Mouse (Mus musculus) midbrain, embryonic 15.5 days (tissue): Measurements from ENCODE around the gene Shisa6. TPM values are rescaled to one million over a fixed set of nuclear protein-coding genes. Genes with fewer than 3 reads are reported as not detected.
"Not testable (repeated sequence)": the region's sequence is repeated elsewhere in the genome, so short reads cannot be mapped to it uniquely, and the experiment has no call there.

Experiments used
- ATAC-seq: fragments of 200-750 bp; cut with Nextera tagmentation; replicated peaks from 2 replicates; pipeline ENCODE4 v1.8.0; 2017; ENCODE audit warnings: moderate TSS enrichment
- H3K27ac ChIP-seq: fragments of 300-500 bp; sonication (generic); 2 replicates; pipeline ENCODE4 v1.5.1; 2015; ENCODE audit warnings: mild to moderate bottlenecking, inconsistent platforms
- H3K27me3 ChIP-seq: fragments of 300-500 bp; sonication (generic); replicated peaks from 2 replicates; pipeline ENCODE4 v1.6.1; 2015; ENCODE audit warnings: inconsistent platforms
- H3K36me3 ChIP-seq: fragments of 300-500 bp; sonication (generic); replicated peaks from 2 replicates; pipeline ENCODE4 v1.6.1; 2015; ENCODE audit warnings: inconsistent platforms
- H3K4me1 ChIP-seq: fragments of 300-500 bp; sonication (generic); 2 replicates; pipeline ENCODE4 v1.6.1; 2015; ENCODE audit warnings: inconsistent platforms
- H3K4me2 ChIP-seq: fragments of 300-500 bp; sonication (generic); 2 replicates; pipeline ENCODE4 v1.6.1; 2015; ENCODE audit warnings: inconsistent platforms, mild to moderate bottlenecking, moderate library complexity
- H3K4me3 ChIP-seq: fragments of 300-500 bp; sonication (generic); 2 replicates; pipeline ENCODE4 v1.5.1; 2015; ENCODE audit warnings: mild to moderate bottlenecking, inconsistent platforms
- H3K9ac ChIP-seq: fragments of 300-500 bp; sonication (generic); 2 replicates; pipeline ENCODE4 v1.6.1; 2015; ENCODE audit warnings: mild to moderate bottlenecking, inconsistent platforms
- H3K9me3 ChIP-seq: fragments of 300-500 bp; sonication (generic); 2 replicates; pipeline ENCODE4 v1.6.1; 2016; ENCODE audit warnings: inconsistent platforms
- WGBS: fragments of 180-500 bp; shearing (Covaris S2); methylation state at CpG from one replicate; pipeline ENCODE4 v1.1.7; 2015; ENCODE audit warnings: mixed read lengths; 5-methylcytosine and 5-hydroxymethylcytosine counted together
- polyA plus RNA-seq: library from polyadenylated mRNA; unstranded; fragments of >200 nt; fragmentation: Nextera tagmentation; extraction: Ambion mirVana; gene quantifications from 2 replicates; pipeline ENCODE4 v1.2.1, GENCODE M21; 2015

Shisa6 gene
- polyA plus RNA-seq, 1 experiment from 2014 or later, result 2.9 TPM

DNA sequence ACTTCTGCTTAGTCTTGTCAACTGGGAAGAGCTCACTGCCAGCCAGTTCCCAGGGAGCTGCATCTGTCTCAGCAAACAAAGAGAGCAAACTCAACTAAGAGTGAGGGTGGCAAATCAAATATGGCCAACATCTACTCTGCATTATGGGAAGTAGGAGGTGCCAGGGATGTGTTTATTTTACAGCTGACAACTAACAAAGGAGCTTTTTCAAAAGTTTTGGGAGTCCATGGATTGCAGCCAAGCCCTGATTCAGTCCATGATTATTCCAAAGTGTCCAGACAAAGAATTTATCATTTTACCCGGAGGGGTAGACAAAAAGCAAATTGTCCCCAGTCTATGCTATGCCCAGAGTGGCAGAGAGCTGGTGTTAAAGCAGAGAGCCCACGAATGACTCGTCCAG, 107.5 kb downstream of the Shisa6 start:
- Histone ChIP-seq H3K4me1 (no peaks in the 10 kb centered on the region), H3K4me2 (no peak overlapping the region), H3K27me3 (no peaks in the 10 kb centered on the region), H3K9me3 (no peaks in the 10 kb centered on the region), H3K36me3 (no peaks in the 10 kb centered on the region), H3K9ac (no peak overlapping the region), H3K4me3 (no peak overlapping the region), H3K27ac (no peak overlapping the region)
- WGBS, result 49% methylated on average over 3 of the region's 3 CpGs
- ATAC-seq, result no peak

GRCm38 (mm10) chr11:66408721-66409120, 117.0 kb downstream of the Shisa6 start:
- not testable (repeated sequence) for H3K27ac ChIP-seq, H3K9me3 ChIP-seq, H3K4me1 ChIP-seq, H3K27me3 ChIP-seq, H3K4me2 ChIP-seq, H3K4me3 ChIP-seq, H3K9ac ChIP-seq, ATAC-seq, H3K36me3 ChIP-seq
- 84% methylated on average over 6 of the region's 6 CpGs for WGBS

DNA sequence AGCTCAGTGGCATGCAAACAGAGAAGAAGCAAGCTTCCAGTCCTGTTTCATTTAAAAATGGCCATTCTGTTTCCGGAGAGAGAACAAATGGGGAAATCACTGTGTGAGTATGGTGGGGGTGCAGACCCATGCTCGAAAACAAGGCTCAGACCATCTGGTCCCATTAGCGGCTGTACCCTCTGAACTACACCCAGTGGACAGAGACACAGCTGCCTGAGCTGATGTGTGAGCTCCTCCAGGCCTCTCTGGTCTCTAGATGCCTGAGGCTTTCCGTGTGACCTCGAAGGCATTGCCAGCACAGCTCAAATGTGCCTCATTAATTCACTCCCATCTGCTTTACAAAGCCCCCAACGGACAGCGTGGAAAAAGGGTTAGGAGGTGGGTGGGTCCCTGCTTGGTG, 125.7 kb downstream of the Shisa6 start:
- H3K9me3 ChIP-seq, result no peaks in the 10 kb centered on the region
- WGBS, result 35% methylated on average over 7 of the region's 7 CpGs
- ATAC-seq, result no peak
- no peak overlapping the region for H3K27ac ChIP-seq
- H3K4me3 ChIP-seq, result no peak overlapping the region
- H3K4me1 ChIP-seq, result no peaks in the 10 kb centered on the region; the same call in 1 of the 2 replicates
- no peak overlapping the region for H3K4me2 ChIP-seq
- no peak overlapping the region for H3K9ac ChIP-seq
- H3K27me3 ChIP-seq, result no peaks in the 10 kb centered on the region
- H3K36me3 ChIP-seq, result no peaks in the 10 kb centered on the region

GRCm38 (mm10) chr11:66387561-66387960, 138.2 kb downstream of the Shisa6 start:
- H3K9me3 ChIP-seq, result no peaks in the 10 kb centered on the region
- H3K27me3 ChIP-seq, result no peaks in the 10 kb centered on the region
- H3K4me3 ChIP-seq, result no peak overlapping the region
- no peaks in the 10 kb centered on the region for H3K4me1 ChIP-seq
- no peaks in the 10 kb centered on the region for H3K36me3 ChIP-seq
- H3K9ac ChIP-seq, result no peak overlapping the region
- WGBS, result 70% methylated on average over 3 of the region's 3 CpGs
- ATAC-seq, result no peak
- H3K4me2 ChIP-seq, result no peak overlapping the region
- no peak overlapping the region for H3K27ac ChIP-seq

DNA sequence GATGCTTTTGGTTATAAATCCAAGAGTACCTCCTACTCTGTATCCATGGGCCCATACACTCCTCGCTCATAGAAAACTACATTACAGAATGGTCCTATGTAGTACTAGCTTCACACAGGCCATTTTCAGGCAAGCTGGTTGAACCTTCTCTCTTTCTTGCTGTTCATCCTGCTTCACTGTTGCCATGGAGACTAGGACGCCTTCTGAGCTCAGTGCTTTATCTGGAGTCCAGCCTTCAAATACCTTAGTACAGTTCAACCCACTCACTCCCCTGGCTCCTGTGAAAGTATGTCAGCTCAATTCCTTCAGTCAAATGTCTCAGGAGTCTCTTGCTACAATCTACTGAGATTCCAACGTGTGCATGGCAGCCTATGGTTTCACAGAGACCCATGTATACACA, 154.0 kb downstream of the Shisa6 start:
- no peak for ATAC-seq
- no peak overlapping the region for H3K27ac ChIP-seq
- H3K9me3 ChIP-seq, result no peaks in the 10 kb centered on the region
- no peak overlapping the region for H3K4me2 ChIP-seq
- 0 out of 2 replicates have a peak, but pooled peaks cover 3% of the 10 kb centered on the region for H3K4me1 ChIP-seq
- no peaks in the 10 kb centered on the region for H3K36me3 ChIP-seq
- no peak overlapping the region for H3K9ac ChIP-seq
- 55% methylated on average over 3 of the region's 3 CpGs for WGBS
- H3K4me3 ChIP-seq, result no peak overlapping the region
- no peaks in the 10 kb centered on the region for H3K27me3 ChIP-seq

- Histone ChIP-seq H3K36me3 (no peaks in the 10 kb centered on the region), H3K9ac (no peak overlapping the region), H3K4me2 (no peak overlapping the region), H3K4me1 (0 out of 2 replicates have a peak, but pooled peaks cover 3% of the 10 kb centered on the region), H3K4me3 (no peak overlapping the region), H3K27me3 (no peaks in the 10 kb centered on the region), H3K9me3 (no peaks in the 10 kb centered on the region), H3K27ac (no peak overlapping the region)
- WGBS, result 92% methylated on average over 4 of the region's 4 CpGs
- no peak for ATAC-seq
Observed at GRCm38 (mm10) chr11:66369764-66370163, 156.0 kb downstream of the Shisa6 start.

DNA sequence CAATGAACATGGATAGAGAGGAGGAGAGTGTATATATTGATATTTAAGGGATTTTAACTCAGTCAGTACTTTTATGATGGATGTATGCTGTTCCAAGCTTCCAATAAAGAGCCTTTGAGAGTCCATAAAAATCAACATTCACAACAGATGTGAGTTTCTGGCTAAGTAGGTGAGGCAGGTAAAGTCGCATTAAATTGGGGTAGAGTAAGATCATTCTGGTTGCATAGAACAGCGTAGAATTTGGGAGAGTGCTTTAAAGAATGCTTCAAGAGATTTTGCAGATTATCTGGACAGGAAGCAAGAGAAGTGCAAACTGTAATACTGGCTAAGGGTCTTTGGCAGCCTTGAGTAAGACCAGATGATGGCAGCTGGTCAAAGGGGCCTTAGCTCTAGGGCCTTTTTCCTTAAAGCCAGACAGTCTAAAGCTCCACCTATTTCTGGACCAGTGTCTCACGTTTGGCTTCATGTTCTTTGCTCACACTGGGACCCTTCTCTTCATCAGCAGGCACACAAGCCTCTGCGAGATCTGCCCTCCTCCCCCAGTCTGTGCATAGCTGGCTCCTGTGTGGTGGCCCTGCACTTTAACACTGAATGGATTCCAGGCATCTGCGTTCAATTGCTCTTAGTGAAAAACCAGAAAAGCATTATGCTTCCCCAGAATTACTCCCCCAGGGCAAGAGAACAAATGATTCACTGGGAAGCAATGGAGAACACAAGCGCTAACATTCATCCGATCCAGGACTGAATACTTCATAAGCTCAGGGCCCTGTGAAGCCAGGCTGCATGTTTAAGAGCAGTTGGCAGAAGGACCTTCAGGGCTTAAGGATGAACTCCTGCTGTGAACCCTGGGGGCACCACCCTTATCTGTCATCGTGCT, 158.7 kb downstream of the Shisa6 start:
- Histone ChIP-seq H3K27ac (no peak overlapping the region), H3K4me1 (0 out of 2 replicates have a peak, but pooled peaks cover 3% of the 10 kb centered on the region), H3K4me2 (no peak overlapping the region), H3K9me3 (no peaks in the 10 kb centered on the region), H3K4me3 (no peak overlapping the region), H3K27me3 (no peaks in the 10 kb centered on the region), H3K36me3 (no peaks in the 10 kb centered on the region), H3K9ac (no peak overlapping the region)
- 58% methylated on average over 8 of the region's 8 CpGs for WGBS
- ATAC-seq, result no peak

DNA sequence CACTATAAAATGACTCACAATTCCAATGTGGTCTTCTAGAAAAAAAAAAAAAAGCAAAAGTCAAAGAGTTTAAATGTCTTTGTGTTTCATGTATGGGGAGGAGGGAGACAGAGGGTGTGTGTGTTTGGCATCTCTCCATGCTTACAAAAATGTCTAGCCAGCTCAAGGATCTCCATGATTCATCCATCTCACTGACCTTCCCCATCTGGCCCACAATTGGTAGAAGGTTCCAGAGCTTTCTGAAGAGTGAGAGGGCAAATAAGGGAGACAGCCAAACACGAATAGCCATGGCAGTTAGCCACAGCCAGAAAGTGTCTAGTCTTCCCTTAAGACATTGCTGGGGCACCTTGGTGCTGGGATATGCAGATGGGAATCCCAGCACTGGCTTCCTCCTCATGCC, 166.0 kb downstream of the Shisa6 start:
- Histone ChIP-seq H3K36me3 (no peaks in the 10 kb centered on the region), H3K4me3 (no peak overlapping the region), H3K4me1 (no peaks in the 10 kb centered on the region), H3K9ac (no peak overlapping the region), H3K27me3 (no peaks in the 10 kb centered on the region), H3K27ac (no peak overlapping the region), H3K4me2 (no peak overlapping the region), H3K9me3 (no peaks in the 10 kb centered on the region)
- no peak for ATAC-seq
- 96% methylated on average over 1 of the region's 1 CpGs for WGBS

GRCm38 (mm10) chr11:66344822-66345221, 180.9 kb downstream of the Shisa6 start:
- Histone ChIP-seq H3K4me3 (no peak overlapping the region), H3K4me1 (no peaks in the 10 kb centered on the region), H3K9me3 (no peaks in the 10 kb centered on the region), H3K36me3 (no peaks in the 10 kb centered on the region), H3K9ac (no peak overlapping the region), H3K27ac (no peak overlapping the region), H3K4me2 (no peak overlapping the region), H3K27me3 (no peaks in the 10 kb centered on the region)
- 57% methylated on average over 3 of the region's 3 CpGs for WGBS
- ATAC-seq, result no peak

DNA sequence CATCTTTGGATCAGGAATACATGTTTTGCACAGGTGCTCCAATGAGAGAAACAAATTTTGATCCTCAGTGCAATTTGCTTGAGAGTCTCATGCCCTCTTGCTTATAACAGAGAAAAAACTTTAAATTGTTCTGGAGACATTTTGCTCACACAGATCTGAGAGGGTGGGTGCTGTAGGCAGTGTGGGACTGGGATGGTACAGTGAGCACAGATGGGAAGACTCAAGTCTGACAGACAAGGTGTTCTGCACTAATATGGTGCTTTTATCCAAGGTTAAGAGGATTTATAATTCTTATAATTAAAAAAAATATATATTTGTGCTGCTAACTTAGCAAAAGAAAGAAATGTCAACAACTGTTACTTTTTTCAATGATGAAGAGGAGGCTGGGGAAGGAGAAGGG, 189.5 kb downstream of the Shisa6 start:
- H3K36me3 ChIP-seq, result no peaks in the 10 kb centered on the region
- no peaks in the 10 kb centered on the region for H3K4me1 ChIP-seq
- no peak overlapping the region for H3K9ac ChIP-seq
- H3K27me3 ChIP-seq, result no peaks in the 10 kb centered on the region
- H3K4me2 ChIP-seq, result no peak overlapping the region
- H3K4me3 ChIP-seq, result no peak overlapping the region
- no peak for ATAC-seq
- H3K27ac ChIP-seq, result no peak overlapping the region
- H3K9me3 ChIP-seq, result no peaks in the 10 kb centered on the region

DNA sequence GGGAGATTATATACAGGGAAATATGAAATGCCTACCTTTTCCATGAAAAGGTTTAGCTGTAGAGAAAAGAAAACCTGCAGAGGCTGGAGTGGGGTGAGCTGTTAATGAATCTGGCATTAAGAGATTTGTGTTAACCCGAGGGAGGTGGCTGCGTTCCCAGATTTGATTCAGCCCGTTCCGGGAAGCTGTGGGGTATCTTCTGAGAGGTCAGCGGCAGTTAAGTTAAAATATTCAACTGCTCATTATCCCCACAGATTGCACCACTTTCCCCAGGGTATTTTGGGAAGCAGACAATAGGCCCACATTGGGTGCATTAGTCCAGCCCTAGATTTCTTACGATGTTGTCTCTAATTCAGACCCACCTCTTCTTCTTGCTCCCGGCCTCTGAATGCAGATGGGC, 213.0 kb downstream of the Shisa6 start:
- Histone ChIP-seq H3K4me3 (no peak overlapping the region), H3K9ac (no peak overlapping the region), H3K36me3 (no peaks in the 10 kb centered on the region), H3K27ac (no peak overlapping the region; the same call in 1 of the 2 replicates), H3K4me1 (no peaks in the 10 kb centered on the region), H3K4me2 (no peak overlapping the region), H3K9me3 (no peaks in the 10 kb centered on the region), H3K27me3 (no peaks in the 10 kb centered on the region)
- no peak for ATAC-seq
- WGBS, result 39% methylated on average over 7 of the region's 7 CpGs

GRCm38 (mm10) chr11:66304396-66304795, 221.4 kb downstream of the Shisa6 start:
- ATAC-seq, result peak; percentile 52; the same call in 1 of the 2 replicates
- 26% methylated on average over 1 of the region's 1 CpGs for WGBS
- H3K4me3 ChIP-seq, result no peak overlapping the region

GRCm38 (mm10) chr11:66274707-66275081, 251.1 kb downstream of the Shisa6 start:
- H3K4me1 ChIP-seq, result peaks cover 5% of the 10 kb centered on the region; the same call in 1 of the 2 replicates
- no peaks in the 10 kb centered on the region for H3K27me3 ChIP-seq
- no peaks in the 10 kb centered on the region for H3K9me3 ChIP-seq
- no peak for ATAC-seq
- H3K27ac ChIP-seq, result no peak overlapping the region
- no peak overlapping the region for H3K9ac ChIP-seq
- WGBS, result 93% methylated on average over 2 of the region's 2 CpGs
- no peaks in the 10 kb centered on the region for H3K36me3 ChIP-seq
- H3K4me2 ChIP-seq, result no peak overlapping the region
- no peak overlapping the region for H3K4me3 ChIP-seq

More at GRCm38 (mm10) chr11:66304396-66304795, 221.4 kb downstream of the Shisa6 start:
- peaks cover 6% of the 10 kb centered on the region; the same call in 1 of the 2 replicates for H3K4me1 ChIP-seq
- H3K4me2 ChIP-seq, result no peak overlapping the region
- no peak overlapping the region for H3K27ac ChIP-seq
- H3K36me3 ChIP-seq, result no peaks in the 10 kb centered on the region
- no peaks in the 10 kb centered on the region for H3K9me3 ChIP-seq
- H3K9ac ChIP-seq, result no peak overlapping the region
- H3K27me3 ChIP-seq, result no peaks in the 10 kb centered on the region
